Mouse (Mus musculus) liver, adult 10 weeks (tissue): ENCODE measurements around the gene Trim25. TPM values are rescaled to one million over a fixed set of nuclear protein-coding genes. Genes with fewer than 3 reads are reported as not detected.

Source experiments
- polyA plus RNA-seq: library from polyadenylated mRNA; stranded (reverse); fragments of 350-450 nt; fragmentation: Illumina TruSeq; extraction: RNeasy Lipid Tissue Mini Kit (QIAGEN cat#74804); gene quantifications from one replicate; pipeline ENCODE4 v1.2.3, GENCODE M21; 2014; ENCODE audit warnings: low read depth, low replicate concordance

Gene Trim25
- 27.1 TPM for polyA plus RNA-seq

GRCm38 (mm10) chr11:88998974-88999722, at the start of gene Trim25:
Trim25 (plus strand) TSS chr11:88999376.

GRCm38 (mm10) chr11:88955217-88955969, 43.8 kb upstream of the Trim25 start, which contains the start of gene Scpep1:
Scpep1 (minus strand) TSS chr11:88955465.

GRCm38 (mm10) chr11:88966881-88967361, 32.3 kb upstream of the Trim25 start, which contains the start of gene Elobl:
Elobl (minus strand) TSS chr11:88966931.

GRCm38 (mm10) chr11:88970202-88970732, 28.9 kb upstream of the Trim25 start, which contains the start of gene Coil:
Coil (plus strand) TSS chr11:88970252.

GRCm38 (mm10) chr11:89066750-89067149, 67.6 kb downstream of the Trim25 start, which contains the start of gene Dgke:
Dgke (minus strand) TSS chr11:89066850.

Other genes starting within 250 kb of the Trim25 start
- gene Akap1, start 134.8 kb upstream of the Trim25 start, polyA plus RNA-seq, result 25.9 TPM
- gene Scpep1, start 43.9 kb upstream of the Trim25 start, polyA plus RNA-seq, result 37.3 TPM
- gene Elobl, start 32.4 kb upstream of the Trim25 start, polyA plus RNA-seq, result not detected
- gene Coil, start 29.1 kb upstream of the Trim25 start, polyA plus RNA-seq, result 2.5 TPM
- 1.6 TPM for gene Dgke, start 67.5 kb downstream of the Trim25 start, polyA plus RNA-seq
- gene Gm525, start 74.5 kb downstream of the Trim25 start, polyA plus RNA-seq, result not detected